Mouse (Mus musculus) stomach, postnatal 0 days (tissue): ENCODE measurements around the gene Heatr6.

Source experiments
- CTCF ChIP-seq: IDR thresholded peaks from 2 replicates; pipeline ENCODE4 v1.5.1; 2016; ENCODE audit warnings: antibody characterized with exemption, low read depth, mild to moderate bottlenecking, moderate library complexity
- EP300 ChIP-seq: optimal IDR thresholded peaks from 2 replicates; pipeline ENCODE3; 2016; ENCODE audit warnings: antibody characterized with exemption

GRCm38 (mm10) chr11:83737109-83737558 lies 16.4 kb upstream of the Heatr6 start:
- no peak for TF ChIP-seq CTCF
- no peak for TF ChIP-seq EP300
